Comparison of ENCODE assay signal across 8 mouse cellular contexts in genomic region chr7:118688199-118688598, GRCm38 (mm10). TPM values are rescaled to one million over a fixed set of nuclear protein-coding genes. Genes with fewer than 3 reads are reported as not detected.
A peak's percentile ranks its signal among the peaks of the same experiment; 100 is the strongest.
DNase-seq lines count a peak whose midpoint lies in the region; ATAC-seq lines count a peak whose summit lies in the region.

No protein-coding gene starts in this region.

- H3K9ac ChIP-seq in forebrain, embryonic 14.5 days (ENCODE audit: low read length) = no peak overlapping the region
- H3K9ac ChIP-seq in hindbrain, embryonic 12.5 days = no peak overlapping the region

- peak; percentile 61 for DNase-seq in Muller cell, postnatal 12 days (ENCODE audit: inconsistent ontology term)
- peak; percentile 93 for DNase-seq in forebrain, embryonic 14.5 days (ENCODE audit: low spot score)
- peak; percentile 76 for DNase-seq in layer of hippocampus, adult 9-11 months
- peak; percentile 59 to 77 for DNase-seq in lung, postnatal 4 days
- DNase-seq in right cerebral cortex, postnatal 10 days (ENCODE audit: low spot score in 2 of 2) = peak; percentile 89 to 91
- peak; percentile 75 for DNase-seq in urinary bladder, postnatal 25 days (ENCODE audit: low spot score)

- peaks cover 67% of the 10 kb centered on the region for H3K36me3 ChIP-seq in forebrain, embryonic 14.5 days (ENCODE audit: control insufficient read depth, insufficient read depth, low read length)
- H3K36me3 ChIP-seq in hindbrain, embryonic 12.5 days = peaks cover 58% of the 10 kb centered on the region

- H3K9me3 ChIP-seq in forebrain, embryonic 14.5 days (replicated peaks; ENCODE audit: control insufficient read depth, low read length) = no peaks in the 10 kb centered on the region
- H3K9me3 ChIP-seq in hindbrain, embryonic 12.5 days (replicated peaks) = no peaks in the 10 kb centered on the region

- no peak overlapping the region for H3K4me3 ChIP-seq in forebrain, embryonic 14.5 days (ENCODE audit: low read depth, low read length)
- H3K4me3 ChIP-seq in hindbrain, embryonic 12.5 days = no peak overlapping the region

- H3K4me2 ChIP-seq in forebrain, embryonic 14.5 days (ENCODE audit: low read length) = no peak overlapping the region
- no peak overlapping the region for H3K4me2 ChIP-seq in hindbrain, embryonic 12.5 days (replicated peaks)

- no peaks in the 10 kb centered on the region for H3K4me1 ChIP-seq in forebrain, embryonic 14.5 days (ENCODE audit: control insufficient read depth, insufficient read depth, low read length)
- no peaks in the 10 kb centered on the region for H3K4me1 ChIP-seq in hindbrain, embryonic 12.5 days

- no peaks in the 10 kb centered on the region for H3K27me3 ChIP-seq in forebrain, embryonic 14.5 days (replicated peaks; ENCODE audit: control insufficient read depth, insufficient read depth, low read length)
- H3K27me3 ChIP-seq in hindbrain, embryonic 12.5 days = no peaks in the 10 kb centered on the region

- ATAC-seq in cerebellum, adult (ENCODE audit: insufficient number of reproducible peaks, low FRiP score, low TSS enrichment) = peak; percentile 70
- peak; percentile 83 for ATAC-seq in forebrain, embryonic 14.5 days
- ATAC-seq in hindbrain, embryonic 12.5 days (ENCODE audit: low FRiP score) = peak; percentile 29; the same call in 1 of the 2 replicates

- H3K27ac ChIP-seq in forebrain, embryonic 14.5 days (ENCODE audit: low read depth, low read length) = no peak overlapping the region
- no peak overlapping the region for H3K27ac ChIP-seq in hindbrain, embryonic 12.5 days

- 16% methylated on average over 5 of the region's 5 CpGs for WGBS in forebrain, embryonic 14.5 days
- WGBS in hindbrain, embryonic 12.5 days = 24% methylated on average over 5 of the region's 5 CpGs

RNA-seq across cellular contexts. Expression of gene Gde1, which starts 17.4 kb away (rescaled TPM):
- polyA plus RNA-seq in forebrain, embryonic 14.5 days (2014; fragmentation: Nextera tagmentation; extraction: Ambion mirVana) = 194 and 198 TPM in 2 replicates
- polyA plus RNA-seq in hindbrain, embryonic 12.5 days (2016; fragmentation: Nextera tagmentation; extraction: Ambion mirVana) = 112 and 115 TPM in 2 replicates

RNA-seq across cellular contexts. Expression of gene Ccp110, which starts 24.2 kb away (rescaled TPM):
- polyA plus RNA-seq in forebrain, embryonic 14.5 days (2014; fragmentation: Nextera tagmentation; extraction: Ambion mirVana) = 14.8 and 17.5 TPM in 2 replicates
- 34.2 and 38.6 TPM in 2 replicates for polyA plus RNA-seq in hindbrain, embryonic 12.5 days (2016; fragmentation: Nextera tagmentation; extraction: Ambion mirVana)

RNA-seq across cellular contexts. Expression of gene Vps35l, which starts 51.8 kb away (rescaled TPM):
- 91.0 and 95.1 TPM in 2 replicates for polyA plus RNA-seq in forebrain, embryonic 14.5 days (2014; fragmentation: Nextera tagmentation; extraction: Ambion mirVana)
- 98.2 and 101 TPM in 2 replicates for polyA plus RNA-seq in hindbrain, embryonic 12.5 days (2016; fragmentation: Nextera tagmentation; extraction: Ambion mirVana)

Comparison
In these comparisons a context has a peak if more than half of its experiments do, and no peak if none do; other contexts are left out.
1. ATAC-seq: peak in every context shown above with its lines; median percentile 83 in forebrain, embryonic 14.5 days; 70 in cerebellum, adult; 29 in hindbrain, embryonic 12.5 days.